Mouse (Mus musculus) lung, embryonic 15.5 days (tissue): Measurements from ENCODE around the gene Atp4a. TPM values are rescaled to one million over a fixed set of nuclear protein-coding genes. Genes with fewer than 3 reads are reported as not detected.
"Not testable (repeated sequence)": the region's sequence is repeated elsewhere in the genome, so short reads cannot be mapped to it uniquely, and the experiment has no call there.

Experiments used
- ATAC-seq: fragments of 200-750 bp; cut with Nextera tagmentation; 2 replicates; pipeline ENCODE4 v1.8.0; 2017; ENCODE audit warnings: moderate number of reproducible peaks, borderline replicate concordance; ENCODE audit not compliant: low FRiP score, low TSS enrichment; ENCODE audit errors: extremely low read depth
- H3K27ac ChIP-seq: fragments of 300-500 bp; sonication (generic); 2 replicates; pipeline ENCODE4 v1.5.1; 2015; ENCODE audit warnings: moderate library complexity, mild to moderate bottlenecking, inconsistent platforms
- H3K27me3 ChIP-seq: fragments of 300-500 bp; sonication (generic); 2 replicates; pipeline ENCODE4 v1.6.1; 2015; ENCODE audit warnings: inconsistent platforms
- H3K36me3 ChIP-seq: fragments of 300-500 bp; sonication (generic); 2 replicates; pipeline ENCODE4 v1.6.1; 2015; ENCODE audit warnings: inconsistent platforms
- H3K4me1 ChIP-seq: fragments of 300-500 bp; sonication (generic); 2 replicates; pipeline ENCODE4 v1.6.1; 2015; ENCODE audit warnings: inconsistent platforms
- H3K4me2 ChIP-seq: fragments of 300-500 bp; sonication (generic); 2 replicates; pipeline ENCODE4 v1.6.1; 2015; ENCODE audit warnings: inconsistent platforms, mild to moderate bottlenecking, moderate library complexity
- H3K4me3 ChIP-seq: fragments of 300-500 bp; sonication (generic); 2 replicates; pipeline ENCODE4 v1.5.1; 2015; ENCODE audit warnings: mild to moderate bottlenecking, inconsistent platforms
- H3K9ac ChIP-seq: fragments of 300-500 bp; sonication (generic); 2 replicates; pipeline ENCODE4 v1.6.1; 2015; ENCODE audit warnings: inconsistent platforms
- H3K9me3 ChIP-seq: fragments of 300-500 bp; sonication (generic); 2 replicates; pipeline ENCODE4 v1.6.1; 2016; ENCODE audit warnings: inconsistent platforms
- WGBS: fragments of 180-500 bp; shearing (Covaris S2); methylation state at CpG from one replicate; pipeline ENCODE4 v1.1.7; 2015; 5-methylcytosine and 5-hydroxymethylcytosine counted together
- polyA plus RNA-seq: library from polyadenylated mRNA; unstranded; fragments of >200 nt; fragmentation: Nextera tagmentation; extraction: Ambion mirVana; gene quantifications from 2 replicates; pipeline ENCODE4 v1.2.1, GENCODE M21; 2015

Atp4a gene
- polyA plus RNA-seq, 1 experiment from 2014 or later: 0.41 TPM

DNA sequence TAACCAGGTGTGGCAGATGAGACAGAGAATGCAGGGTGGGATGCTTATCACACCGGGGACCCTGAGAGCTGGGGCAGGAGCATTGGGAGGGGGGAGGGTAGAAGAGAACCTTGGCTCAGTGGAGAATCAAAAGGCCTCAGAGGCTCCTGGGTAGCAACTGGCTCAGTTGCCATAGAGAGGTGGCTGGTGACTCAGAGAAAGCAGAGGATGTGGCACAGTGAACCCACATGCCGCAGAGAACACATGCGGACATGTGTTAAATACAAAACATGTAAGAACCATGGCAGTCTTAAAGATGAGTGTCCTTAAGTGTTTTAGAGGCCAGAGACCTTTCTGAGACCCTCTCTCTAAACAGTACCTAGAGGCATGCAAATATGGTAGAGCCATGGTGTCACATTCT is 24.2 kb downstream of the Atp4a start:
- WGBS: 88% methylated on average over 3 of the region's 3 CpGs
- Histone ChIP-seq H3K9me3 (no peaks in the 10 kb centered on the region), H3K4me3 (no peak overlapping the region), H3K4me1 (no peaks in the 10 kb centered on the region), H3K9ac (no peak overlapping the region), H3K36me3 (peaks cover 17% of the 10 kb centered on the region), H3K4me2 (no peak overlapping the region), H3K27ac (no peak overlapping the region), H3K27me3 (no peaks in the 10 kb centered on the region)
- ATAC-seq: no peak

DNA sequence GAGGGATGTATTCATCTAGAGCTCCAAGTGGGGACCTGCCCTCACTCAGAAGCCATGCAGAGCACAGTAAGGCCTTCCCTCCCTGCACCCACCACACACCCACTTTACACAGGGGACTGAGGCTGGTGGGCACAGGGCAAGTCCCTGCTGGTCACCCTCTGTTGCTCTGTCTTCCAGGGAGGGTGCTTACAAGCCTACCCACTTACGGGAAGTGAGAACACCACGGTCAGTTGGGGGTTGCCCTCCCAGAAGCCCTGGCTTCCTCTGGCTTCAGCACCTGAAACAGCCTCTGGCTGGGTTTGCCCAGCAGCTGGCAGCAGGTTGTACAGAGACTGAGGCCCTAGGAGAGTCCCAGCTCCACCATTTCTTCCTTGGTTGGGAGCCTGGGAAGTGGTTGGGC is 30.6 kb downstream of the Atp4a start:
- H3K4me3 ChIP-seq, H3K4me1 ChIP-seq, H3K4me2 ChIP-seq, H3K9ac ChIP-seq, H3K27ac ChIP-seq, H3K36me3 ChIP-seq, H3K9me3 ChIP-seq, H3K27me3 ChIP-seq, ATAC-seq: not testable (repeated sequence)
- 84% methylated on average over 2 of the region's 2 CpGs for WGBS

DNA sequence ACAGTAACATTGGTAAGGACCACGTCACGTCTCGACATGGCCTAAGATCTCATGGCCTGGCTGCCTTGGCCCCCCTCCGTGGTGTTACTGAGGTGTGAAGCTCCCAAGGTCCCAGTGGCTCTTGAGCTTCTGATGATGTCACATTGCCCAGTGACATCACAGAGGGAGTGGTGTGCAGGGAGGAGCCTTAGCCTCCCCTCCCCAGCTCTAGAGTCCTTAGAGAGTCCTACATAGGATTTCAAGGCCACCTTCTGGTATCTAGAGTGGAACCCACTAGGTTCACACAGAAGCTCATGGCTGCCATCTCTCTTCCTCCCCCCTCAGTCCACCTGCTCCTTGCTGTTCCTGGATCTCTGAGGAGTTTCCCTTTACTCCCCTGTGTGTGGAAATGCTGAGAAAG is 31.6 kb downstream of the Atp4a start, which contains the start of gene Gapdhs:
Gapdhs (minus strand) TSS at position 65 of the 400 bp plus-strand sequence.
- H3K9ac ChIP-seq, H3K4me1 ChIP-seq, H3K9me3 ChIP-seq, H3K27me3 ChIP-seq, H3K36me3 ChIP-seq, H3K4me2 ChIP-seq, ATAC-seq, H3K4me3 ChIP-seq: not testable (repeated sequence)
- H3K27ac ChIP-seq: 0 out of 2 replicates have a peak within 1 kb of the TSS, but pooled peaks have one; percentile 25
- no CpG with 5 or more reads among the region's 4 CpGs for WGBS

DNA sequence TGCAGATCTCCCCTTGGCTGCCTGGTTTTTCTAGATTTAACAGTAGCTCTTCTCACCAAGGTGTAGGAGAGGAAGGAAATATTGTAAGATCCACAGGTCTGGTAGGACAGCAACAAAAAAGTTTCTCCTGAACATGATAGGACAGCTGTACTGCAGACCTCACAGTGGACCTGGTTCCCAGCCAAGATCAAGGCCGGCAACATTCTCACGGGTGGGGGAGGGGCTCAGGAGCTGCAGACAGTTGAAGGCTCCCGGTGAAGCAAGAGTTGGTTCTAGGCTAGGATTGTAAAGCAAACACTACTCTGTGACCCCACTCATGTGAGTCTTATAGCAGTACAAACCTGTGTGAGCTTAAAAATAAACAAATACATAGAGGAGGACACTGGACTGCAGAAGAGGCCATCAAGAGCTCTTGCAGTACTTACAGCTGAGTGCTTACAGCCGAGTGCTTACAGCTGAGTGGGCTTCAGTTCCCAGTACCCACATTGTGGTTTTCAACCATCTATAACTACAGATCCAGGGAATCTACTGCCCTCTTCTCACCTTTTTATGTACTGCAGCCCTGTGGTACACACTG is 32.1 kb downstream of the Atp4a start:
- H3K4me1 ChIP-seq: 0 out of 2 replicates have a peak, but pooled peaks cover 4% of the 10 kb centered on the region
- no peaks in the 10 kb centered on the region for H3K9me3 ChIP-seq
- H3K9ac ChIP-seq: no peak overlapping the region
- no peaks in the 10 kb centered on the region for H3K36me3 ChIP-seq
- H3K27me3 ChIP-seq: no peaks in the 10 kb centered on the region
- no peak overlapping the region for H3K4me3 ChIP-seq
- H3K4me2 ChIP-seq: no peak overlapping the region
- 21% methylated on average over 4 of the region's 4 CpGs for WGBS
- ATAC-seq: peak; percentile 55
- 0 out of 2 replicates have a peak overlapping the region, but pooled peaks have one; percentile 25 for H3K27ac ChIP-seq

DNA sequence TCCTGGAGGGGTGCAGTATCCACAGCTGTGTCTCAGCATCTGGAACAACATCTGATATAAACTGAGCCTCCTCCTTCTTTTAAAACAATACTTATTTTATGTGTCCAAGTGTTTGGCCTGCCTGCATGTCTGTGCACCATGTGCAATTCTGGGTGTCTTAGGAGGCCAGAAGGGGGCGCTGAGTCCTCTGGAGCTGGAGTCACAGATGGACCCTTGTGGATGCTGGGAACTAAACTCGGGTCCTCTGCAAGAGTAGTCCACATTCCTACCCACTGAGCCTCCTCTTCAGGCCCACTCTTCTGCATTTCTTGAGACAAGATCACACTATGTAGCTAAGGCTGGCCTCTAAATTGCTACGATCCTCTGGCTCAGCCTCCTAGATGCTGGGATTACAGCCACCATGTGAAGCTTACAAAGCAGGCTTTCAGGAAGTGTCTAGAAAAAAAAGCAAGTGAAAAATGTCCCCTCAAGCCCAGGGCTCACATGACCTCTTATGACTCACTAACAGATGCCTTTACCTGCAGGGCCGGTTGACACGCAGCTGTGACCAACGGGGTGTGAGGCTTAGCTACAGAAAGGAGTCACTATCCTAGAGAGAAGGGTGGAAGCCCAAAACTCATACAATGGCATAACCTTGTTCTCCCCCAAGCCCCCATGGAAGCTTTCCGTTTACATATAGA is 35.7 kb downstream of the Atp4a start:
- Histone ChIP-seq H3K9me3 (no peaks in the 10 kb centered on the region), H3K27ac (no peak overlapping the region), H3K36me3 (no peaks in the 10 kb centered on the region), H3K4me1 (0 out of 2 replicates have a peak, but pooled peaks cover 4% of the 10 kb centered on the region), H3K9ac (no peak overlapping the region), H3K27me3 (no peaks in the 10 kb centered on the region), H3K4me2 (no peak overlapping the region), H3K4me3 (no peak overlapping the region)
- 75% methylated on average over 7 of the region's 7 CpGs for WGBS
- no peak for ATAC-seq

DNA sequence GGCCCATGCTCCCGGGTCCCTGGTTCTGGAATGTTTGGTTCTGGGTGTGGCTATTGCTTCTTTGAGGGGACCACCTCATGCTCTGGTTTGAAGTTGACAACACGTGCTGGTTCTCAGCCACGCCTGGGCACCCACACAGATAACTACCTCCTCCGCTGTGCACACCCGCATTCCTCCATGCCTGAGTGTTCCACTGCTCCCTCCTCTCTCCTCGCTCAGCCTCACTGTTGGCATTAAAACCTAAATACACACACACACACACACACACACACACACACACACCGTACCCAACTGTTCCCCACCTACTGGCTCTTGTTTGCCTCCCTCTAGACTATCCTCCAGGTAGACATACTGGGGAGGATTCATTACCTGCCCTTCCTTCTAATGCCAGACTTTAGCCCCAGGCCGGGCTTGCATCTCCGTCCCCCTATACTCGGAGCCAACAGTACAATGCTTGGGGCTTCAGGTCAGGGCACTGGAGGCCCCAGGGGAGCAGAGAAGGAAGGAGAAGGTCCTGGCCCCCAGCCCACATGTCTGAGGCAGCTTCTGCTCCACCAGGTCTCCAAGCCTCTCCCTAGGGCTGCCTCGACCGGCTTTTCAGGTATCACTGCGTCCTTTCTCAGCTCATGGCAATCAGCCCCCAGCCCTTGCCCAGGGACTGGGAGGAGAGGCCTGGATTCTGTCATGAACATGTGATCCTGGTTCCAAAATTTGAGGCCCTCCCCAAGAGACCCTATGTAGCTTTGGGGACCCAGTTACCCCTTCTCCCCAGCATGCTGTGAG is 38.0 kb downstream of the Atp4a start:
- Histone ChIP-seq H3K4me1 (no peaks in the 10 kb centered on the region), H3K4me3 (no peak overlapping the region), H3K9me3 (no peaks in the 10 kb centered on the region), H3K9ac (no peak overlapping the region), H3K4me2 (no peak overlapping the region), H3K27ac (no peak overlapping the region), H3K36me3 (peaks cover 2% of the 10 kb centered on the region; the same call in 1 of the 2 replicates), H3K27me3 (no peaks in the 10 kb centered on the region)
- WGBS: 72% methylated on average over 13 of the region's 13 CpGs
- ATAC-seq: peak; percentile 44; the same call in 1 of the 2 replicates

DNA sequence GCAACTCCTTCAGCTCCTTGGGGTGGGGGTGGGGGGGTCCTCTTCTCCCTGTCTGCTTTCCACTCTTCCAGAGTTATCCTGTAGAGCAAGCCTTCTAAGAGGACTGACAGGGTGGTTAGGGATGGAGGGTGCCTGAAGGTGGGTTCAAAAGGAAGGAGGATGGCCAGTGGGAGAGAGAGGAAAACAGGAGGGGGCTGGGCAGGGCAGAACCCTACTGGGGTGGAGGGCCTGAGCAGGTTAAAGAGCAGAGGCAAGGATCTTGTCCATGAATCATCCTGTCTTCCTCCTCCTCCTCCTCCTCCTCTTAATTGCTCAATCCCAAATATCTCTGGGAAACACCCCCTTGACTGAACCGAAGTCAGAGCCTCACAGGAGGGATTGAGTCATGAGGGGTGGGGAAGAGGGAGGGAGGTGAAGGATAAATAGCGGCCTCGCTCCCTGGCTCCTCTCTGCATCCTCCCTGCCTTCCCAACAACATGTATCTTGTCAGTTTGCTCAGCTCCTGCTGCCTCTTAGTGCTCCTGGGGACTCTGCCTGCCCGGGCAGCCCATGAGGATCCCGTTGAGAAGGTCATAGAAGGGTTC is 39.2 kb downstream of the Atp4a start, which contains the start of gene Sbsn:
Sbsn (plus strand) TSS at position 386 of the 584 bp plus-strand sequence.
- Histone ChIP-seq H3K4me1 (no peaks in the 10 kb centered on the region), H3K4me3 (no peak within 1 kb of the TSS), H3K36me3 (peaks cover 4% of the 10 kb centered on the region; the same call in 1 of the 2 replicates), H3K27ac (no peak within 1 kb of the TSS), H3K27me3 (no peaks in the 10 kb centered on the region), H3K9me3 (no peaks in the 10 kb centered on the region), H3K9ac (no peak within 1 kb of the TSS), H3K4me2 (no peak within 1 kb of the TSS)
- no peak for ATAC-seq
- WGBS: 55% methylated on average over 5 of the region's 5 CpGs

DNA sequence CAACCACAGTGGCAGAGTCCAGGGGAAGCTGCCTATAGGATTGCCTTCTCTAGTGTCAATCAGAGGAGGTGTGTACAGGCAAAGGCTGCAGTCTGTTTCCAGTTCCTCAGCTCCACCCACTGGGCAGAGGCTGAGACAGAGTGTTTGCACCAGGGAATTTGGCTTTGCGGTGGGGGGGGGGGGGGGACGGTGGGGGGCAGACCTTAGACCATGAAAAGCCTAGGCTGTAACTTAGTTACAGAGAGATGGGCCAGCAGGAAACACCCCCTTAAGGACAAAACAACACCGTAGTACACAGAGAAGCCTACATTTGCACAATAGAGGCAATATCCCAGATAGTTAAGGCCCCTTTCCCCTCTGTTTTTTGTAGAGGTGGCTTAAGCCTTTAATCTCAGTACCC is 45.0 kb downstream of the Atp4a start:
- Histone ChIP-seq H3K4me2 (no peak overlapping the region), H3K27ac (no peak overlapping the region), H3K36me3 (peaks cover 4% of the 10 kb centered on the region; the same call in 1 of the 2 replicates), H3K9ac (no peak overlapping the region), H3K9me3 (no peaks in the 10 kb centered on the region), H3K27me3 (no peaks in the 10 kb centered on the region), H3K4me3 (no peak overlapping the region), H3K4me1 (peaks cover 9% of the 10 kb centered on the region)
- ATAC-seq: no peak
- 81% methylated on average over 3 of the region's 3 CpGs for WGBS

DNA sequence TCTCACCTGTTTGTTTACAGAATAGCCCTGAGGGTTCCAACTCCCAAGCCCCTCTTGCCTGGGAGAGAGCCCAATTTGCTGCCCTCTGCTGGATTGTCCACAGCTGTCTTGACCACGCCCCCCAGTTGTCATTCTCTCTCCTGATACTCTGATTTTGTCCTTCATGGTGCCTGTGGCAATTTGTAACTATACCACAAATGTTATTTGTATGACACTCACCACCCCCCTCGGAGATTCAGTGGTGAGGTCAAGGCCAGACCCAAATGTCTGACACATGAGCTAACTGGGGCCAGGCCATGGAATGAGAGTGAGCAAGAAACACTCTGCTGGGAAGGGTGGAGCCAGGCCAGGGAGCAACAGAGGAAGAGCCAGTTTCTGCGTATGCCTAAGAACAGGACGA is 46.8 kb downstream of the Atp4a start:
- WGBS: 21% methylated on average over 4 of the region's 4 CpGs
- H3K27ac ChIP-seq: no peak overlapping the region
- H3K4me1 ChIP-seq: peaks cover 9% of the 10 kb centered on the region
- no peak overlapping the region for H3K9ac ChIP-seq
- no peak overlapping the region for H3K4me2 ChIP-seq
- no peak for ATAC-seq
- no peak overlapping the region for H3K4me3 ChIP-seq
- H3K9me3 ChIP-seq: no peaks in the 10 kb centered on the region
- peaks cover 4% of the 10 kb centered on the region; the same call in 1 of the 2 replicates for H3K36me3 ChIP-seq
- no peaks in the 10 kb centered on the region for H3K27me3 ChIP-seq

DNA sequence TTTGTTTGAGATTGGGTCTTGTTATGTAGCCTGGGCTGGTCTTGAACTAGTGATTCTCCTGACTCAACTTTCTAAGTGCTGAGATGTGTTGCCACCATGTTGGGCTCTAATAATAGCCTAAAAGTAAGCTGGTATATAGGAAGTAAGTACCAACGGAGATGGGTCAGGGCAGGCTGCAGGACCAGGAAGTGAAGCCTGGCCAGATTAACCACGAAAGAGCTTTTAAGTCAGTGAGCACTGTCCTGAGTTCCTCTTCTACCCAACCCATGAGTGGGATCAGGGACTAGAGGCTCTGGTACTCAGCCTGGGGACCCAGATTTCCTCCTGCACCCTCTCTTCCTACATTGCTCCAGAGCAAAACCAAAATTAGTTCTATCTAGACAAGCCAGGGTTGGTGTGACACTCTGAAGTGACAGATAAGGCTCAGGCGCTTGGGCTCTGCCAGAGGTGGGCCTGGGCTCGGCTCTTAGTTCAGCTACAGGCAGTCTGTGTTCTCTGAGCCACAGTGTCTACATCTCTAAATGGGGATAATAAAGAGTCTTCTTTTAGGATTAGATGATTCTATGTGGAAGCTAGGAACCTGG is 49.9 kb downstream of the Atp4a start:
- no peak for ATAC-seq
- WGBS: 67% methylated on average over 4 of the region's 4 CpGs
- H3K4me3 ChIP-seq: no peak overlapping the region
- H3K27ac ChIP-seq: no peak overlapping the region
- H3K4me1 ChIP-seq: peaks cover 9% of the 10 kb centered on the region
- H3K36me3 ChIP-seq: no peaks in the 10 kb centered on the region
- no peak overlapping the region for H3K9ac ChIP-seq
- no peak overlapping the region for H3K4me2 ChIP-seq
- H3K27me3 ChIP-seq: no peaks in the 10 kb centered on the region
- H3K9me3 ChIP-seq: no peaks in the 10 kb centered on the region

DNA sequence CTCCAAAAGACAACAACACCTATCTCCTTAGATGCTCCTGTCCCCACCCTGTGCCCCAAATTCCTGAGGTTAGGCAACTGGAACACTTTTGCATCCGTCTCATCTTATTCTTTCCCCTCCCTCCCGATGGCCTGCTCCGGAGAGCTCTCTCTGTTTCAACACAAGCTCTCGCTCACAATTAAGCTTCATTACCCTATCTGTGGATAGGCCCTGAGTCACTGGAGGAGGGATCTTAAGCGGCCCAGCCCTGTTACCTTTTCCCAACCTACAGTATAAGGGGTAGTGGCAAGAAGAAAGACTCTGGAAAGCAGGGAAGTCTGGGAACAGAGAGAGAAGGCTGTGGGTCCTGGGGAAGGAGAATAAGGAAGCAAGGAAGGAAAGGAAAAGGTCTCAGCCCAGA is 51.4 kb downstream of the Atp4a start, which contains the start of gene Dmkn:
Dmkn (plus strand) TSS at position 301 of the 400 bp plus-strand sequence.
- Histone ChIP-seq H3K9ac (no peak within 1 kb of the TSS), H3K27me3 (no peaks in the 10 kb centered on the region), H3K27ac (no peak within 1 kb of the TSS), H3K4me3 (no peak within 1 kb of the TSS), H3K9me3 (no peaks in the 10 kb centered on the region), H3K4me2 (no peak within 1 kb of the TSS), H3K4me1 (peaks cover 9% of the 10 kb centered on the region), H3K36me3 (no peaks in the 10 kb centered on the region)
- 60% methylated on average over 5 of the region's 5 CpGs for WGBS
- no peak for ATAC-seq
